Mouse (Mus musculus) midbrain, postnatal 0 days (tissue): ENCODE measurements around the gene Crtc3. TPM values are rescaled to one million over a fixed set of nuclear protein-coding genes. Genes with fewer than 3 reads are reported as not detected.

ENCODE experiments used
- ATAC-seq: fragments of 200-750 bp; cut with Nextera tagmentation; 2 replicates; pipeline ENCODE4 v1.8.0; 2017; ENCODE audit warnings: moderate number of reproducible peaks, mild to moderate bottlenecking, moderate TSS enrichment, moderate library complexity; ENCODE audit not compliant: low FRiP score
- DNase-seq: peaks from one replicate; pipeline ENCODE4 v3.0.0-alpha.2; 2015; ENCODE audit warnings: low spot score
- H3K27ac ChIP-seq: fragments of 300-500 bp; sonication (generic); 2 replicates; pipeline ENCODE4 v1.5.1; 2014; ENCODE audit warnings: low read depth, mild to moderate bottlenecking, low read length, mixed read lengths
- H3K27me3 ChIP-seq: fragments of 300-500 bp; sonication (generic); 2 replicates; pipeline ENCODE4 v1.6.1; 2014; ENCODE audit warnings: low read length, control low read depth, mixed read lengths; ENCODE audit not compliant: insufficient read depth
- H3K36me3 ChIP-seq: fragments of 300-500 bp; sonication (generic); 2 replicates; pipeline ENCODE4 v1.6.1; 2014; ENCODE audit warnings: low read length, control low read depth, mixed read lengths; ENCODE audit not compliant: insufficient read depth
- H3K4me1 ChIP-seq: fragments of 300-500 bp; sonication (generic); 2 replicates; pipeline ENCODE4 v1.6.1; 2014; ENCODE audit warnings: mild to moderate bottlenecking, control low read depth, antibody characterized with exemption, low read length, mixed read lengths; ENCODE audit not compliant: insufficient read depth
- H3K4me2 ChIP-seq: fragments of 300-500 bp; sonication (generic); 2 replicates; pipeline ENCODE4 v1.6.1; 2014; ENCODE audit warnings: low read depth, mild to moderate bottlenecking, low read length, mixed read lengths; ENCODE audit not compliant: poor library complexity, severe bottlenecking
- H3K4me3 ChIP-seq: fragments of 300-500 bp; sonication (generic); 2 replicates; pipeline ENCODE4 v1.5.1; 2014; ENCODE audit warnings: low read depth, mild to moderate bottlenecking, low read length, moderate library complexity
- H3K9ac ChIP-seq: fragments of 300-500 bp; sonication (generic); replicated peaks from 2 replicates; pipeline ENCODE4 v1.6.1; 2014; ENCODE audit warnings: mild to moderate bottlenecking, low read length, moderate library complexity, mixed read lengths; ENCODE audit not compliant: poor library complexity, severe bottlenecking
- H3K9me3 ChIP-seq: fragments of 300-500 bp; sonication (generic); 2 replicates; pipeline ENCODE4 v1.6.1; 2016; ENCODE audit warnings: low read length, control low read depth
- CTCF ChIP-seq: IDR thresholded peaks from 2 replicates; pipeline ENCODE4 v1.5.1; 2016; ENCODE audit warnings: antibody characterized with exemption, mild to moderate bottlenecking
- WGBS: fragments of 180-500 bp; shearing (Covaris S2); extraction: QIAGEN DNeasy Blood & Tissue Kit; methylation state at CpG from one replicate; pipeline ENCODE4 v1.1.7; 2014; 5-methylcytosine and 5-hydroxymethylcytosine counted together
- polyA plus RNA-seq: library from polyadenylated mRNA; unstranded; fragments of >200 nt; fragmentation: Nextera tagmentation; extraction: Ambion mirVana; gene quantifications from 2 replicates; pipeline ENCODE4 v1.2.1, GENCODE M21; 2015
- total RNA-seq: library from RNA; depleted of rRNA; stranded (reverse); fragments of >200 nt; gene quantifications from 2 replicates; pipeline ENCODE4 v1.2.3, GENCODE M21; 2014

The Crtc3 gene
- total and polyA plus RNA-seq, 2 experiments from 2014 or later: 12.9 to 13.0 TPM

- no peak overlapping the region for H3K4me2 ChIP-seq
- no peak for ATAC-seq
- H3K9ac ChIP-seq: no peak overlapping the region
- H3K4me3 ChIP-seq: no peak overlapping the region
- H3K27me3 ChIP-seq: no peaks in the 10 kb centered on the region
- DNase-seq: no peak
- TF ChIP-seq CTCF: no peak
- H3K27ac ChIP-seq: no peak overlapping the region
- 32% methylated on average over 11 of the region's 11 CpGs for WGBS
- no peaks in the 10 kb centered on the region for H3K9me3 ChIP-seq
- peaks cover 29% of the 10 kb centered on the region for H3K36me3 ChIP-seq
- no peaks in the 10 kb centered on the region for H3K4me1 ChIP-seq
Observed at GRCm38 (mm10) chr7:80604908-80605556, 83.6 kb downstream of the Crtc3 start.

DNA sequence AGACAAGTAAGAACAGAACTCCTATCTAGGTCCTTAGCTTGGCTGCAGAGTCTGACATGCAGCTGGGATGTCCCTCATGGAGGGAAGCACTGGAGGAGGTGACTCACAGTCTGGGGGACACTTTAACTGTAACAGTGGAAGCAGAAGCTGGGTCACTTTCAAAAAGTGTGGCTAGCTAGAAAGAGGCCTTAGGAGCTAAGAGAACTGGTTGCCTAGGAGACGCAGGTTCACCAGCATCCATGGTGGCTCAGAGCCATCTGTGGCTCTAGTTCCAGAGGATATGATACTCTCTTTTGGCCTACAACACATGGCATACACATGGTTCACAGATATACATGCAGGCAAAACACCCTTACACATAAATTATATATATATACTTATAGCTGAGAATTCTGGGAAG is 86.1 kb downstream of the Crtc3 start:
- WGBS: 83% methylated on average over 1 of the region's 1 CpGs
- peaks cover 35% of the 10 kb centered on the region for H3K36me3 ChIP-seq
- DNase-seq: no peak
- no peak for TF ChIP-seq CTCF
- H3K27me3 ChIP-seq: no peaks in the 10 kb centered on the region
- H3K9me3 ChIP-seq: no peaks in the 10 kb centered on the region
- H3K4me2 ChIP-seq: no peak overlapping the region
- no peak for ATAC-seq
- H3K4me1 ChIP-seq: no peaks in the 10 kb centered on the region
- no peak overlapping the region for H3K4me3 ChIP-seq
- no peak overlapping the region for H3K27ac ChIP-seq
- H3K9ac ChIP-seq: no peak overlapping the region

DNA sequence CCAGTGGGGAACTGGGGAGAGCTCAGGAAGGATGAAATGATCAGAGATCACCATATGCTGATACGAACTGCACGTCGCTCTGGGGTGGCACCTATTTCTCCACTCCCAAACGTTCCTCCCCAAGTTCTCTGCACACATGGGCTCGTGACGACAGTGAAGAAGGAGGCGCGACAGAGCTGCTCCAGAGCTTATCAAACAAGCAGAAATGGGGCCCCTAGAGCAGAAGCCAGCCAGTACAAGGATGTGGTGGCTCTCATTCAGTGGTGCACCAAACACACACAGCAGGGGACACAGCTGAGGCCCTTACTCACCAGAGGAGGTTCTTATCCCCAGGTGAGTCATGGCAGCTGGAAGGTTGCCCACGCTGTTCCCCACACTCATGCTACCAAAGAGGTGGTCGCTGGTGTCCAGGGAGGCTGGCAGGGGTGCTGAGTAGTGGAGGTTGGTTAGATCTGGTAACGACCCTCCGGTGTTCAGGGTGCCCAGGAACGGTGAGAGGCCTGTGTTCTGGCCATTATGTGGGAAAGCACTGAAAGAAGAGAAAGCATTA is 90.2 kb downstream of the Crtc3 start:
- no peak overlapping the region for H3K4me3 ChIP-seq
- no peak overlapping the region for H3K9ac ChIP-seq
- no peak overlapping the region for H3K4me2 ChIP-seq
- H3K4me1 ChIP-seq: no peaks in the 10 kb centered on the region
- H3K27me3 ChIP-seq: no peaks in the 10 kb centered on the region
- H3K27ac ChIP-seq: no peak overlapping the region
- 91% methylated on average over 13 of the region's 13 CpGs for WGBS
- no peaks in the 10 kb centered on the region for H3K9me3 ChIP-seq
- ATAC-seq (no peak), DNase-seq (no peak)
- no peak for TF ChIP-seq CTCF
- H3K36me3 ChIP-seq: peaks cover 58% of the 10 kb centered on the region

DNA sequence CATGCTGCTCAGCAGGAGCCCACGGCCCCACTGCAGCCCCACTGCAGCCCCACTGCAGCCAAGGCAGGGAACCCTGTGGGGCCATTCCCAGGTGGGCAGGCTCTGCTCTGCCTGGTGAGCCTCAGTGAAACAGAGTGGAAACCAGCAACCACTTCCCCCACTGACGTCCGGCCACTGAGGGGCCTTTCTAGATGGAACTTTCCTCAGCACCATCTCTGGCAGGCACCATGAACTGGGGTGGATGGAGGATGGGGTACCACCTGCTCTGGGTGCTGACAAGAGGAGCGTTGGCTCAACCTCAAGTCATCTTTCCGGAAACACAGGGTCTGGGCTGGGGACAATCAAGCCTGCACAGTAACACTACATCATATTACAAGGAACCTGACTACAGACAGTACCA is 90.8 kb downstream of the Crtc3 start:
- DNase-seq (no peak), ATAC-seq (no peak)
- H3K27me3 ChIP-seq: no peaks in the 10 kb centered on the region
- no peak overlapping the region for H3K4me3 ChIP-seq
- H3K9ac ChIP-seq: no peak overlapping the region
- no peak overlapping the region for H3K27ac ChIP-seq
- H3K4me1 ChIP-seq: no peaks in the 10 kb centered on the region
- WGBS: 90% methylated on average over 5 of the region's 5 CpGs
- H3K36me3 ChIP-seq: peaks cover 53% of the 10 kb centered on the region
- H3K9me3 ChIP-seq: no peaks in the 10 kb centered on the region
- H3K4me2 ChIP-seq: no peak overlapping the region
- TF ChIP-seq CTCF: no peak

DNA sequence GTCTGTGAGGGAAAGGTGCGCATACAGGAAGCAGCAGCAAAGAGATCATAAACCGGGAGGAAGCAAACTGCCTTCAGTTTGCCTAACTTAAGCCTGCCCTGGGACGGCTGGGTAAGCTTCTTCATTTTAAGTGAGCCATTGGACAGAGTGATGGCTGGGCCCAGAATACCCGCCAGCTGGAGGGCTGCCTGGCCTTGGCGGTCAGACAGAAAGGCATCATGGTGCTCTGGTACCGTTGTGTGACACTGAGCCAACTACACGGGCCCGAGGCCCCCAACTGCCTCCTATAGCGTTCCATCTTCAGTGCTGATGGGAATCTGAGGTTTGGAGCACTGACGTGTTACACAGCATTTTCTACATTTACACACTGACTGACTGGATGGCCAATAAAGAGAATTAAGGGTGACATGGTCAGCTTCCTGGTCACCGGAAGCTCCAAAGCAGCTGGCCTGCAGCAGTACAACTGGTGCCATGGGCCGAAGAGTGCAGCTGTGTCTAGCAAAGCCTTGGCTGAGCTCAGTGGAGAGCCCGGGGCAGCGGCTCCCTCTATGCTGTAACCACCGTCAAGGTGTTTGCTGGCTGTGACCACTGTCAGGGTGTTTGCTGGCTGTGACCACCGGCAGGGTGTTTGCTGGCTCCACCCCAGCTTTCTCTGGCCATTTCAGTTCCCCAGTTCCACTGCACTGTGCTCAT is 99.5 kb downstream of the Crtc3 start:
- Histone ChIP-seq H3K4me1 (no peaks in the 10 kb centered on the region), H3K27me3 (no peaks in the 10 kb centered on the region), H3K36me3 (peaks cover 50% of the 10 kb centered on the region), H3K4me3 (no peak overlapping the region), H3K9ac (no peak overlapping the region), H3K9me3 (no peaks in the 10 kb centered on the region), H3K27ac (no peak overlapping the region), H3K4me2 (no peak overlapping the region)
- WGBS: 88% methylated on average over 16 of the region's 16 CpGs
- DNase-seq (peak; percentile 62), ATAC-seq (no peak)
- TF ChIP-seq CTCF: no peak

DNA sequence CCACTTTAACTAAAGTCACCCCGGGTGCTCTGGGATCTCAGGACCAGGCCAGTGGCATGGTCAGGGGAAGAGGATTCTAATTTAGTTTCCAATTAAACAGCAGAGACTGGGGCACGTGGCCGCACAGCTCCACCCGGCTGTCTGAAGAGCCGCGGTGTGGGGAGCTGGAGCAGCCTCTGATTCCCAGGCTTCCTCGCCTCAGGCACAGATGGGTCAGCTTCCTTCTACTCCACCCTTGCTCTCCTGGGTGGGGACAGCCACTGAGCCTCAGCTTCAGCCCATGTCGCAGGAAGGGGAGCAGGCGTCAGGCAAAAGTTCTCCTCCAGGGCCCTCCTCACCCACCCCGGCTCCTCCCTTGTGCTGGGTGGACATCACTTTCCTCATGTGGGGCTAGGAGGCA is 101.0 kb downstream of the Crtc3 start:
- Histone ChIP-seq H3K36me3 (peaks cover 42% of the 10 kb centered on the region), H3K27ac (no peak overlapping the region), H3K27me3 (no peaks in the 10 kb centered on the region), H3K4me1 (no peaks in the 10 kb centered on the region), H3K9ac (no peak overlapping the region), H3K9me3 (no peaks in the 10 kb centered on the region), H3K4me2 (no peak overlapping the region), H3K4me3 (no peak overlapping the region)
- DNase-seq (no peak), ATAC-seq (0 out of 2 replicates have a peak, but pooled peaks have one; percentile 32)
- WGBS: 45% methylated on average over 10 of the region's 10 CpGs
- TF ChIP-seq CTCF: no peak
